Mouse (Mus musculus): ENCODE measurements around the gene Lrrfip2.

Lrrfip2 gene

GRCm38 (mm10) chr9:111118252-111118890 lies 979 bp downstream of the Lrrfip2 start:
- DNase-seq (ENCODE audit: low spot score) = peak; percentile 56

DNA sequence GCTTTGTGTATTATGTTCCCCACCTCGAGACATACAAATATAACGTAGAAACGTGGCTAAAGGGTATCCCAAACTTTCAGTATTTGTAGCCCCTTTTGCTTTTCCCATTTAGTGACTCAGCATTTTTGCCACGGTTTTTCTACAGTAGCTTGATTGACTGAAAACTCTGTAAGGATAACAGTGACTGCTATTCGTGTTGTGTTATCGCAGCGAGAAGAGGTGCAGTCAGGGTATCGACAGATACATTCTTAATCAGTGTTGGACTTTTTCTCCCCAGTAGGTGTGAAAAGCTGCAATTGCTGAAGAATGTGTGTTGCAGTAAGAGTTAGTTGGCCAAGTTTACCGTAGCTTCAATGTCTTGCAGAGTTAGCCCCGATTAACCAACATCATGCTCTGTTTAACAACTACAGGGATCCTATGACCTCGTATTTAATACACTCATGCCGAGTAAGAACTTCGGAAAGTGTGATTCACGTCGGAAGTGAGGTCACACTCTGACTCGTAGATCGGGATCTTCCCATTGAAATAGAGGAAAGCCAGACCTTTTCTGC lies 1.6 kb downstream of the Lrrfip2 start:
- DNase-seq (ENCODE audit: low spot score) = peak; percentile 93

- DNase-seq (ENCODE audit: low spot score) = no peak
These were observed 5.1 kb downstream of the Lrrfip2 start for GRCm38 (mm10) chr9:111122446-111122845.

GRCm38 (mm10) chr9:111123336-111123735 lies 5.9 kb downstream of the Lrrfip2 start:
- DNase-seq (ENCODE audit: low spot score) = no peak

- DNase-seq (ENCODE audit: low spot score) = no peak
These were observed 7.0 kb downstream of the Lrrfip2 start for GRCm38 (mm10) chr9:111124440-111124839.

DNA sequence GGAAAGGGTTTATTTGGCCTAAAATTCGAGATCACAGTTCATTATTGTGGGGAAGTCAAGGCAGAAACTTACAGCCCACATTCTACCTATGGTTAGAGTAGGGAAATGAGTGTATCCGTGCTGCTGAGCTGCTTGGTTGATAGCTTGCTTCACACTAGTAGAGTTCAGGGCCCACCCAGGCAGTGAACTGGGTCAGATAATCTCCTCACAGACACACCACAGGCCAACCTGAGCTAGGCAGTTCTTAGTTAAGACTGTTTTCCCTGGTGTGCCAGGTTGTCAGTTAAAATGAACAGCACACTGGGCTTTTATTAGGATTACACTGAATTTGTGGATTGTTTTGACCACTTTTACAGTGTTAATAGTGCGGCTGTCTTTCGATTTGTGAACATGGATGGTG lies 9.3 kb downstream of the Lrrfip2 start:
- no peak for DNase-seq (ENCODE audit: low spot score)

DNA sequence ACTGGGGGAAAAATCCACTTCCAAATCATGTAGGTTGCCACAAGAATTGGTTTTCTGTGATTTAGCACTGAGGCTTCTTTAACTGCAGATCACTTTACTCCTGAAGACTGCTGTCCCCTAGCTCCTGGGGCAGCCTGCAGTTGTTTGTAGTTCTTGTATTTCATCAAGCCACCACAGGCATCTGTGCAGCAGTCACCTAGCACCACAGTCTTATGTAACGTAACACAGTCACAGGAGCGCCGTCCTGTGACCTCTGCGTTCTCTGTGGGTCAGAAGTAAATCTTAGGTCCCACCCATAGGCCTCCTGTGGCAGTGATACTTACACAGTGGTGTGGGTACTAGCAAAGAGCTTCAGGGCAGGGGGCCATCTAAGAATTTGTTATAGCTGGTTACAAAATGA lies 10.4 kb downstream of the Lrrfip2 start:
- no peak for DNase-seq (ENCODE audit: low spot score)

- no peak for DNase-seq (ENCODE audit: low spot score)
These were observed 12.7 kb downstream of the Lrrfip2 start for GRCm38 (mm10) chr9:111130126-111130525.

- no peak for DNase-seq (ENCODE audit: low spot score)
These were observed 20.8 kb downstream of the Lrrfip2 start for GRCm38 (mm10) chr9:111138161-111138560.

- DNase-seq (ENCODE audit: low spot score) = no peak
These were observed 25.3 kb downstream of the Lrrfip2 start for GRCm38 (mm10) chr9:111142721-111143120.

GRCm38 (mm10) chr9:111143387-111143786 lies 26.0 kb downstream of the Lrrfip2 start:
- no peak for DNase-seq (ENCODE audit: low spot score)

GRCm38 (mm10) chr9:111144711-111145110 lies 27.3 kb downstream of the Lrrfip2 start:
- no peak for DNase-seq (ENCODE audit: low spot score)

DNA sequence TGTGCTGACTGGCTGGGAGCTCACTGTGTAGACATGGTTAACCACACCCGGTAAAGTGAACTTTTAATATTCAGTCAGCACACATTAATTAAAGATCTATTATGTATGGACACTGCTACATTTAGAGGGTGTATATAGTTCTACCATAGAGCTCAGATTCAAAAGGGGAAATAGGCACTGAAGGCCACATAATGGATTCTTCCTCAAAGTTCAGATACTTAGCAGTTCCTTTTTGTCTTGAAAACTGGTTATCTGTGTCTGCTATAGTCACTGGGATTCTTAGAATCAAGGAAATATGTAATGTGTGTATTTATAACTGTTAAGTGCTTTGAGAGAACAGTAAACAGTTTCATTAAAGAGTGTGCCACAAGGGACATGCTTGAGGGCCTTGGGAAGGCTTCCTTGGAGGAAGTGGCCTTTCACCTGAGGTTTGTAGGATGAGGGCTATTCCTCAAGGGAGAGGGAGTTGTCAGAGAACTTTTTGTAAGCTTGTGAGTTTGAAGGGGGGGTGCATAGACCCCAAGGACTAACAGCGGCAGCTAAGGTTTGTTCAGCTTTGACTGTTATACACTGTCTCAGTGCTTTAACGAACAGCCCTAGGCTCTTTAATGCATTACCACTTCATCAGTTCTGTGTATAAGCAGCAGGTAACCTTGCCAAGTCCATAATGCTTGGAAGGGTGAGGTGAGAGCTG lies 28.3 kb downstream of the Lrrfip2 start:
- no peak for DNase-seq (ENCODE audit: low spot score)

GRCm38 (mm10) chr9:111146216-111146798 lies 28.9 kb downstream of the Lrrfip2 start:
- no peak for DNase-seq (ENCODE audit: low spot score)

DNA sequence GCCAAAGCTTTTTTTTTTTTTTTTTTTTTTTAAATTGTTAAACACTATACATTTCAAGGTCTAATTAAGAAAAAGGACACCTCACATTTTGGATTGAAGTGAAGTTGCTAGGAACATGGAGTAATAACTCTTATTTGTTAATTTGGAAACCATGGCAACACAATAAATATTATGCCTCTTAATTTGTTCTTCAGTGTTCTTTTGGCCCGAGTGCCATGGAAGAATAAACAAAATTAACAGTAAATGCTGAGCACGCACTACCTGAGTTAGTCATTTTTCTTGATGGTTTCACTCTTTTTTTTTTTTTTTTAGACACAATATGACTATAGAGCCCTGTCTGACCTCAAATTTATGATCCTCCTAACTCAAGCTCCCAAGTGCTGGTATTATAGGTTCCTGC lies 30.6 kb downstream of the Lrrfip2 start:
- peak; percentile 22 for DNase-seq (ENCODE audit: low spot score)

- DNase-seq (ENCODE audit: low spot score) = no peak
These were observed 31.0 kb downstream of the Lrrfip2 start for GRCm38 (mm10) chr9:111148414-111148813.

- peak; percentile 33 for DNase-seq (ENCODE audit: low spot score)
These were observed 32.0 kb downstream of the Lrrfip2 start for GRCm38 (mm10) chr9:111149188-111149945.

DNA sequence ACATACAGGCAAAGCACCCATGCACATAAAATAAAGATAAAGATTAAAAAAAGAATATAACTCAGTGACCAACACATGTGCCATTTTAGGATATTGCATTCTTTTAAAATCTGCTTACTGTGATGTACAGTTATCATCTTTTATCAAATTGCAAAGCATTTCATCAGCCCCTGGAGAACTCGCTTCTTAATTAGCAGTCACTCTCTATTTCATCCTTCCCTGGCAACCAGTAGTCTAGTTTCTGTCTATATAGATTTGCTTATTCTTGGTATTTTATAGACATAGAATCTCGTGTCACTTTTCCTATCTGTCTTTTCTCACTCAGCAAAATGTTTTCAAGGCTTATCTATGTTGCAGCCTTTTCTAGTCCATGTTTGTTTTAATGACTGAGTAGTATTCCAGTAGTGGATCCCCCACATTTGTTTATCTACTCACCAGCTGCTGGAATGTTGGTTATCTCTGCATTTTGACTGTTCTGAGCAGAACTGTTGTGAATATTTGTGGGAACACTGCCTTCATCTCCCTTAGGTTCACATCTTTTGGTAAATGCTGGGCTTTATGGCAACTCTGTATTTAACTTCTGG lies 35.0 kb downstream of the Lrrfip2 start:
- no peak for DNase-seq (ENCODE audit: low spot score)

DNA sequence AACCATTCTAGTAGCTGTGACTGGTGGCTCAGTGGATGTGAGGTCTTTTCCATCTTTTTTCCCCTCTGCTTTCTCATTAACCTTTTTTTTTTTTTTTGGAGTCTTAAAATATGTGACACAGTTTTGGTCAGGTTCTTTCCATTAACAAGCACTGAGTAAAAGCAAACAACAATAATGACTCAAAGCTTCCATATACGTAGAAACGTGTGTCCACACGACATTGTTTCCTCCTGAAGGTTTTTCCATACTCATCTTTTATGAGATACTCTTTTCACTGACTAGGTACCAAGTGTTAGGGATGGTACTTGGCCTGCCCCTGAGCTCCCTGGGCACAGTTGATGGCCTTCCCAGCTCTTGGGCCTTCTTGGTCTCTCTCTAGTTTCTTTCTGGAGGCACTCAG lies 35.6 kb downstream of the Lrrfip2 start:
- no peak for DNase-seq (ENCODE audit: low spot score)

DNA sequence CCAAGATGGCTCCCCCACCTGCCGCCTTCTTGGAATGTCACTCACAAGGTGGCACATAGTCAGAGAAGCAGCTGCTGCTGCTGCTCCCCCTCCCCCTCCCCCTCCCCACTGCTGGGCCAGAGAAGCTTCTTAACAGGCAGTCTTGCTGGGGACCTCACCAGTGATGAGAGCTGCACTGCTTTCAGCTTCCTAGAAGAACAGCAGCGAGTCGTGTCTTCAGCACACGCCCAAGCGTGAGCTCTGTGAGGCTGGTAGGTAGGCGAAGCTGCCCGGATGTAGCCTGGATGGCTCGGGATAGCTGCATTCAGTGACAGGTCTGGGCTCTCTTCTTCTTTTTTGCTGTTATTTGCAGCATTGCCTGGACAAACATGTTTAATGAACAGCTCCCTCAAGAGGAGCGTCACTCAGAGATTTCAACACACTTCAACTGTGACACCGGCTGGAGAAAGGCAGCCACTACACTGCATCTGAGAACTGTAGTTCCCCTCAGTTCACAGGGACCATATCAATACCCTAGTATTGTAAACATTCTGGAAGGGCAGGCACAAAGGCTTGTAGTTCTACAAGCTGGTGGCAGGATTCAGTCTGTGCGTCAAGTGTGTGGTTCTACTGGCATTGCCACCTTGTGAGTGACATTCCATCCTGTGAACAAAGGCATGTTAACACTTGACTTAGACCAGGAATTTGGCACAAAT lies 38.5 kb downstream of the Lrrfip2 start:
- DNase-seq (ENCODE audit: low spot score) = no peak

GRCm38 (mm10) chr9:111159562-111159961 lies 42.2 kb downstream of the Lrrfip2 start:
- no peak for DNase-seq (ENCODE audit: low spot score)
